Mouse (Mus musculus): ENCODE results near the gene Nfic. TPM values are rescaled to one million over a fixed set of nuclear protein-coding genes. Genes with fewer than 3 reads are reported as not detected.

Nfic gene
- total RNA-seq, 2 experiments from 2014 or later = 59.5 to 66.8 TPM

GRCm38 (mm10) chr10:81346453-81347067 lies 108.9 kb downstream of the Nfic start:
- no peak for DNase-seq (ENCODE audit: extremely low spot score in 1 of 2, low spot score in 1 of 2)

Small RNA genes lying within 50 kb of the gene (microRNA-seq; reads per million reads assigned to microRNA genes)
- 0 reads per million in 2 experiments for gene Gm25595
- 0 to 0.20 reads per million in 2 experiments for gene Mir1191b
- gene Mir6913 = 1.4 to 1.7 reads per million in 2 experiments

Other genes starting within 250 kb of the Nfic start
- gene Atcay, start 224.8 kb downstream of the Nfic start, total RNA-seq (2021) = 100 to 1,000 TPM; 154 to 155 TPM
- 10 to 100 TPM; 55.6 to 69.0 TPM for gene Zfr2, start 222.5 kb downstream of the Nfic start, total RNA-seq (2021)
- gene Matk, start 202.7 kb downstream of the Nfic start, total RNA-seq (2021) = 100 to 1,000 TPM; 222 to 244 TPM
- 10 to 100 TPM; 38.6 to 44.0 TPM for gene Mrpl54, start 188.7 kb downstream of the Nfic start, total RNA-seq (2021)
- 10 to 100 TPM; 35.4 to 39.5 TPM for gene Apba3, start 188.7 kb downstream of the Nfic start, total RNA-seq (2021)
- gene Tjp3, start 164.1 kb downstream of the Nfic start, total RNA-seq (2021) = 1 to 10 TPM in 1 of 2 experiments, under 1 TPM in 1; 0.86 to 1.2 TPM
- gene Pip5k1c, start 162.7 kb downstream of the Nfic start, total RNA-seq (2021) = 100 to 1,000 TPM; 306 to 318 TPM
- gene Cactin, start 134.5 kb downstream of the Nfic start, total RNA-seq (2021) = 10 to 100 TPM; 28.1 to 30.0 TPM
- 1 to 10 TPM; 1.1 to 1.5 TPM for gene Tbxa2r, start 126.9 kb downstream of the Nfic start, total RNA-seq (2021)
- 1 to 10 TPM; 1.6 to 1.9 TPM for gene Gipc3, start 112.4 kb downstream of the Nfic start, total RNA-seq (2021)
- 10 to 100 TPM; 31.3 to 31.6 TPM for gene Hmg20b, start 105.2 kb downstream of the Nfic start, total RNA-seq (2021)
- gene Mfsd12, start 98.1 kb downstream of the Nfic start, total RNA-seq (2021) = 10 to 100 TPM; 46.6 to 50.7 TPM
- 1 to 10 TPM; 1.1 to 1.2 TPM for gene 4930404N11Rik, start 89.8 kb downstream of the Nfic start, total RNA-seq (2021)
- gene Fzr1, start 77.1 kb downstream of the Nfic start, total RNA-seq (2021) = 10 to 100 TPM; 65.9 to 66.6 TPM
- 10 to 100 TPM; 79.1 to 87.1 TPM for gene Dohh, start 71.2 kb downstream of the Nfic start, total RNA-seq (2021)
- 1 to 10 TPM; 2.6 to 3.7 TPM for gene Gm48551, start 71.2 kb downstream of the Nfic start, total RNA-seq (2021)
- gene Gm48552, start 66.6 kb downstream of the Nfic start, total RNA-seq (2021) = 1 to 10 TPM; 3.2 to 4.7 TPM
- gene Smim24, start 62.6 kb downstream of the Nfic start, total RNA-seq (2021) = 1 to 10 TPM; 1.4 to 3.1 TPM
- 100 to 1,000 TPM; 255 to 311 TPM for gene Celf5, start 27.1 kb upstream of the Nfic start, total RNA-seq (2021)
- 10 to 100 TPM; 83.0 to 94.6 TPM for gene Ncln, start 40.8 kb upstream of the Nfic start, total RNA-seq (2021)
- gene S1pr4, start 44.5 kb upstream of the Nfic start, total RNA-seq (2021) = under 1 TPM; 0.35 to 0.54 TPM
- 1 to 10 TPM; 2.4 to 3.2 TPM for gene Gna15, start 68.6 kb upstream of the Nfic start, total RNA-seq (2021)
- gene Gna11, start 89.6 kb upstream of the Nfic start, total RNA-seq (2021) = 100 to 1,000 TPM; 110 to 121 TPM
- 100 to 1,000 TPM; 692 to 732 TPM for gene Aes, start 103.9 kb upstream of the Nfic start, total RNA-seq (2021)
- 10 to 100 TPM; 22.5 to 32.3 TPM for gene Tle2, start 118.9 kb upstream of the Nfic start, total RNA-seq (2021)
- gene Tle6, start 145.4 kb upstream of the Nfic start, total RNA-seq (2021) = 1 to 10 TPM; 1.7 to 4.1 TPM
- gene BC025920, start 150.6 kb upstream of the Nfic start, total RNA-seq (2021) = 1 to 10 TPM; 4.2 to 4.4 TPM
- 10 to 100 TPM; 23.5 to 30.9 TPM for gene Sirt6, start 172.2 kb upstream of the Nfic start, total RNA-seq (2021)
- gene Ankrd24, start 172.9 kb upstream of the Nfic start, total RNA-seq (2021) = 10 to 100 TPM; 30.8 to 39.0 TPM
- 1 to 10 TPM; 4.7 to 5.3 TPM for gene Gm10778, start 193.4 kb upstream of the Nfic start, total RNA-seq (2021)
- 10 to 100 TPM; 11.3 to 11.7 TPM for gene Zfp433, start 249.2 kb upstream of the Nfic start, total RNA-seq (2021)